Mouse (Mus musculus) lung, embryonic 16.5 days (tissue): ENCODE results near the gene Tbl1xr1. TPM values are rescaled to one million over a fixed set of nuclear protein-coding genes. Genes with fewer than 3 reads are reported as not detected.
A peak's percentile ranks its signal among the peaks of the same experiment; 100 is the strongest.

ENCODE experiments used
- ATAC-seq: fragments of 200-750 bp; cut with Nextera tagmentation; 2 replicates; pipeline ENCODE4 v1.8.0; 2017; ENCODE audit warnings: low read depth, mild to moderate bottlenecking, moderate library complexity
- H3K27ac ChIP-seq: fragments of 300-500 bp; sonication (generic); 2 replicates; pipeline ENCODE4 v1.5.1; 2014; ENCODE audit warnings: mild to moderate bottlenecking, control low read depth, low read length
- H3K27me3 ChIP-seq: fragments of 300-500 bp; sonication (generic); 2 replicates; pipeline ENCODE4 v1.6.1; 2014; ENCODE audit warnings: low read depth, low read length, mixed read lengths; ENCODE audit not compliant: control insufficient read depth, insufficient read depth
- H3K36me3 ChIP-seq: fragments of 300-500 bp; sonication (generic); 2 replicates; pipeline ENCODE4 v1.6.1; 2014; ENCODE audit warnings: low read length; ENCODE audit not compliant: control insufficient read depth, insufficient read depth
- H3K4me1 ChIP-seq: fragments of 300-500 bp; sonication (generic); replicated peaks from 2 replicates; pipeline ENCODE4 v1.6.1; 2014; ENCODE audit warnings: low read length, mixed read lengths; ENCODE audit not compliant: control insufficient read depth, insufficient read depth
- H3K4me2 ChIP-seq: fragments of 300-500 bp; sonication (generic); 2 replicates; pipeline ENCODE4 v1.6.1; 2014; ENCODE audit warnings: low read depth, low read length, control low read depth
- H3K4me3 ChIP-seq: fragments of 300-500 bp; sonication (generic); 2 replicates; pipeline ENCODE4 v1.5.1; 2014; ENCODE audit warnings: mild to moderate bottlenecking, low read length, control low read depth
- H3K9ac ChIP-seq: fragments of 300-500 bp; sonication (generic); 2 replicates; pipeline ENCODE4 v1.6.1; 2014; ENCODE audit warnings: low read length, control low read depth
- H3K9me3 ChIP-seq: fragments of 300-500 bp; sonication (generic); 2 replicates; pipeline ENCODE4 v1.6.1; 2016; ENCODE audit warnings: low read length; ENCODE audit not compliant: control insufficient read depth
- WGBS: fragments of 180-500 bp; shearing (Covaris S2); extraction: QIAGEN DNeasy Blood & Tissue Kit; methylation state at CpG from one replicate; pipeline ENCODE4 v1.1.7; 2014; 5-methylcytosine and 5-hydroxymethylcytosine counted together
- polyA plus RNA-seq: library from polyadenylated mRNA; unstranded; fragments of >200 nt; fragmentation: Nextera tagmentation; extraction: Ambion mirVana; gene quantifications from 2 replicates; pipeline ENCODE4 v1.2.1, GENCODE M21; 2015

Tbl1xr1 gene
- polyA plus RNA-seq, 1 experiment from 2014 or later: 26.2 TPM

- Histone ChIP-seq H3K4me2 (no peak overlapping the region), H3K27ac (no peak overlapping the region), H3K36me3 (no peaks in the 10 kb centered on the region), H3K4me1 (peaks cover 11% of the 10 kb centered on the region), H3K27me3 (no peaks in the 10 kb centered on the region), H3K4me3 (no peak overlapping the region), H3K9me3 (no peaks in the 10 kb centered on the region), H3K9ac (no peak overlapping the region)
- 85% methylated on average over 4 of the region's 4 CpGs for WGBS
- no peak for ATAC-seq
These were observed 6.4 kb downstream of the Tbl1xr1 start for GRCm38 (mm10) chr3:22082823-22083222.

- no peak for ATAC-seq
These were observed 8.0 kb downstream of the Tbl1xr1 start for GRCm38 (mm10) chr3:22084222-22084996.

GRCm38 (mm10) chr3:22089825-22090224, 13.4 kb downstream of the Tbl1xr1 start:
- no peak for ATAC-seq
- Histone ChIP-seq H3K4me3 (no peak overlapping the region), H3K36me3 (no peaks in the 10 kb centered on the region), H3K9me3 (no peaks in the 10 kb centered on the region), H3K4me2 (no peak overlapping the region), H3K9ac (no peak overlapping the region), H3K4me1 (peaks cover 19% of the 10 kb centered on the region), H3K27ac (no peak overlapping the region), H3K27me3 (no peaks in the 10 kb centered on the region)
- WGBS: 67% methylated on average over 3 of the region's 3 CpGs

More at GRCm38 (mm10) chr3:22084222-22084996, 8.0 kb downstream of the Tbl1xr1 start:
- H3K27me3 ChIP-seq: no peaks in the 10 kb centered on the region
- WGBS: 78% methylated on average over 10 of the region's 10 CpGs
- no peak overlapping the region for H3K9ac ChIP-seq
- H3K4me2 ChIP-seq: no peak overlapping the region
- no peaks in the 10 kb centered on the region for H3K36me3 ChIP-seq
- no peaks in the 10 kb centered on the region for H3K9me3 ChIP-seq
- no peak overlapping the region for H3K4me3 ChIP-seq
- H3K4me1 ChIP-seq: peaks cover 5% of the 10 kb centered on the region; the same call in 1 of the 2 replicates
- no peak overlapping the region for H3K27ac ChIP-seq

- ATAC-seq: peak; percentile 52; the same call in 1 of the 2 replicates
- Histone ChIP-seq H3K36me3 (no peaks in the 10 kb centered on the region), H3K9me3 (no peaks in the 10 kb centered on the region), H3K27me3 (no peaks in the 10 kb centered on the region), H3K9ac (no peak overlapping the region; the same call in 1 of the 2 replicates), H3K4me2 (no peak overlapping the region), H3K27ac (0 out of 2 replicates have a peak overlapping the region, but pooled peaks have one; percentile 27), H3K4me1 (peaks cover 19% of the 10 kb centered on the region), H3K4me3 (no peak overlapping the region)
- 46% methylated on average over 8 of the region's 8 CpGs for WGBS
These were observed 14.2 kb downstream of the Tbl1xr1 start for GRCm38 (mm10) chr3:22090431-22091265.

- 51% methylated on average over 3 of the region's 3 CpGs for WGBS
- Histone ChIP-seq H3K4me3 (no peak overlapping the region), H3K27ac (peak overlapping the region; percentile 2; the same call in 1 of the 2 replicates), H3K27me3 (no peaks in the 10 kb centered on the region), H3K9me3 (no peaks in the 10 kb centered on the region), H3K9ac (no peak overlapping the region), H3K4me2 (no peak overlapping the region), H3K36me3 (no peaks in the 10 kb centered on the region), H3K4me1 (peaks cover 19% of the 10 kb centered on the region)
- no peak for ATAC-seq
These were observed 14.8 kb downstream of the Tbl1xr1 start for GRCm38 (mm10) chr3:22091266-22091550.

GRCm38 (mm10) chr3:22091681-22092080, 15.2 kb downstream of the Tbl1xr1 start:
- Histone ChIP-seq H3K36me3 (no peaks in the 10 kb centered on the region), H3K4me2 (no peak overlapping the region), H3K4me1 (peaks cover 19% of the 10 kb centered on the region), H3K9ac (no peak overlapping the region), H3K27me3 (no peaks in the 10 kb centered on the region), H3K9me3 (no peaks in the 10 kb centered on the region), H3K27ac (no peak overlapping the region), H3K4me3 (no peak overlapping the region)
- WGBS: 72% methylated on average over 3 of the region's 3 CpGs
- ATAC-seq: no peak

- H3K4me1 ChIP-seq: peaks cover 19% of the 10 kb centered on the region
- H3K4me2 ChIP-seq: no peak overlapping the region
- ATAC-seq: no peak
- no peak overlapping the region for H3K27ac ChIP-seq
- no peak overlapping the region for H3K4me3 ChIP-seq
- no peak overlapping the region for H3K9ac ChIP-seq
- no peaks in the 10 kb centered on the region for H3K36me3 ChIP-seq
- H3K9me3 ChIP-seq: no peaks in the 10 kb centered on the region
- no peaks in the 10 kb centered on the region for H3K27me3 ChIP-seq
- 68% methylated on average over 5 of the region's 5 CpGs for WGBS
These were observed 16.3 kb downstream of the Tbl1xr1 start for GRCm38 (mm10) chr3:22092784-22093183.

- Histone ChIP-seq H3K4me3 (no peak overlapping the region), H3K9me3 (no peaks in the 10 kb centered on the region), H3K9ac (no peak overlapping the region), H3K4me1 (peaks cover 14% of the 10 kb centered on the region), H3K27me3 (no peaks in the 10 kb centered on the region), H3K27ac (no peak overlapping the region), H3K36me3 (no peaks in the 10 kb centered on the region), H3K4me2 (no peak overlapping the region)
- 34% methylated on average over 5 of the region's 5 CpGs for WGBS
- no peak for ATAC-seq
These were observed 27.6 kb downstream of the Tbl1xr1 start for GRCm38 (mm10) chr3:22103986-22104515.

GRCm38 (mm10) chr3:22105471-22105870, 29.0 kb downstream of the Tbl1xr1 start:
- Histone ChIP-seq H3K4me3 (no peak overlapping the region), H3K36me3 (no peaks in the 10 kb centered on the region), H3K4me1 (peaks cover 8% of the 10 kb centered on the region), H3K27ac (no peak overlapping the region), H3K4me2 (no peak overlapping the region), H3K9me3 (no peaks in the 10 kb centered on the region), H3K27me3 (no peaks in the 10 kb centered on the region), H3K9ac (no peak overlapping the region)
- no peak for ATAC-seq
- WGBS: 81% methylated on average over 6 of the region's 6 CpGs
